Mouse (Mus musculus) T-helper 17 cell (primary cell): ENCODE measurements around the gene Gm37240.

ENCODE experiments used
- in situ Hi-C, 2 experiments: fragments of 300-600 bp; cut with MboI, MseI; formaldehyde crosslinking; loops; 1 replicate in 1 of 2; 2 replicates in 1 of 2; pipeline ENCODE4 v1.15.1; 2025; ENCODE audit warnings: high pct_unique_total_duplicates in 2 of 2

The Gm37240 gene

DNA sequence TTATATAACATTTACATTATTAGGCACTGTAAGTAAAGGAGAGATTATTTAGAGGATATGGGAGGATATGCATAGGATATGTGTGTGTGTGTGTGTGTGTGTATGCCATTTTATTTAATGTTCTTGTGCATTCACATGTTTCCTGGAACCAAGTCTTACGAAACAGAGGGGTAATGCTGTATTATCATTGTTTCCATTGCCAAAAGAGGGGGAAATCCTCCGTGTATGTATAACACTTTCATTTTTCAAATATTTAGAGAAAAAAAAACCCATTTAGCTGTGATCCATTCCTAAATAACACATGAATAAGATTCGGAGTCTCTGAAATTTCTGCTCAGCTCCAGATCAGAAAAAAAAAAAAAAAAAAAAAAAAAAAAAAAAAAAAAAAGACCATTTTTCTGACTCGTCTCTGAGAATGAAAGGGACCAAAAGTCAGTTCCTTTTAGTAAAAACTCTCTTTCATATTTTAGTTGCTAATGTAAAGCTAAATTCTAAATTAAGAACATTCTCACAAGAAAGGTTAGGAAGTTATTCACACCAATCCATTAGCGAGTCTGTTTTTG, 378.5 kb downstream of the Gm37240 start:
- in situ Hi-C loops = loop anchor here in 1 of 2 experiments (10.0 kb wide), 1 partner anchor 1904 kb away; no protein-coding TSS in a partner anchor

DNA sequence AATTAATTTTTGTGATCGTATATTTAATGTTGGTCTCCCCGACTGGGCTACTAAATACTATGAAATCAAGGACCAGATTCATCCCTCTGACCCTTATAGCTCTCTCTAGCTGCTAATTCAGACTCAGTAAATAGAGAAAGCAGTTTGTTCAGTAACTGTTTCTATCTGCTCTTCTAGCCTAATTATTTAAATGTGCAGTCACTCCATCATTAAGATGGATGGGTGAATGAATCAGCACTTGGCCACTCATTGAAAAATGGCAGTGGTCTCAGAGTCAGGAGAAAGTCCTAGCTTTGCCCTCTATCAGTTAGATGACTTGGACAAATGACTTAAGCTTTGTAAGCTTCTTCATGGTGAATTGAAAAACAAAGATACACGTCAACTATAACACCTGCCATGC, 387.2 kb downstream of the Gm37240 start:
- in situ Hi-C loops = loop anchor here in 1 of 2 experiments (10.0 kb wide), 1 partner anchor 1895 kb away; no protein-coding TSS in a partner anchor

DNA sequence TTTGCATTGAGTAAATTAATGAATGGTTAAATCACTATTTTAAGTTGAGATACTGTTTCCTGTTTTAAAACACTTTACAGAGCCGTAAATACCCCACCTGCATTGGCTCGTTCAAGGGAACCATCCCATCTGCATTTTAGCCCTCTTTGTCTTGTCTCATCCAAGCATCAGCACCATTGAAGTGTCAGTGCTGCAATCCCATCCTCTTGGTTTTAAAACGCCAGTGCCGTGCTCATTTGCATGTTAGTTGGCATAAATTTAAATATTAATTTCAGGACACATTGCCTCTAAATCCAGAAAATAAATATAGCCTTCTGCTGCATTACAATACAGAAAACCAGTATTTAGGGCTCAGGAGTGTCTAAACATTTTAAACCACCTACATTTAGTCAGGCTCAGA, 391.2 kb downstream of the Gm37240 start:
- in situ Hi-C loops = no loop called here

DNA sequence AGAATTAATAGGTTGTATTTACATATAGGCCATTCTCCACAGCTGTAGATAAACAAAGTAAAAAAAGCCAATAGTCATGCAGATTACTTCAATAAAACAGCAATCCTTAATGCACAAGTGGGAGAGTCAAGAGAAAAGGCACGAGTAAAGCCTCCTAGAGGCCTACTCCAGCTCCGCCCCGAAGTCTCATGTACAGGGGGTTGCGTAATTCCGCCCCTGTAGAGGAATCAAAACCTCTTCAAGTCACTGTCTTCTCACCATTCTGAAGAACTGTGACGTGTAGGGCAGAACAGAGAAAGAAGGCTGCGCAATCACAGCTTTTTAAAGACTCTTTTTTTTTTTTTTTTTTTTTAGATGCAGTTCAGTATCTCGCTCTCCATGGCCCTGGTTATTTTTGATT, 393.5 kb downstream of the Gm37240 start:
- in situ Hi-C loops = no loop called here

DNA sequence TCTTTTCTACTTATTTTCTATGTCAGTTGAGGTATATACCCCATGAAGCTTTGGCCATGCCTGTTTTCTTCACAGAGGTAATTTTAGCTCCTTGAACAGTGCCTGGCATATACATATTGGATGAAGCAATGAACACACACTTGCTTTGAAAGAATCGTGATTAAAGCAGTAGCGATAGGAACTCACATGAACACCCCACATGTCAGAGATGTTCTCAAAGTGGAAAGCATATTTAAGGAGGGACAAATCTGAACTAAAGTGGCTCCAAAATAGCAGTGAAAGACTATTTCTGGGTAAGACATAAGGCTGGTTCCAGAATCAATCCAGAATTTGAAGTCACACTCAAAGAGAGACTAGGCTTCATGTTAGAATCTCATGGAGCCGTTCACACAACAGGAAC, 397.1 kb downstream of the Gm37240 start:
- in situ Hi-C loops = no loop called here

DNA sequence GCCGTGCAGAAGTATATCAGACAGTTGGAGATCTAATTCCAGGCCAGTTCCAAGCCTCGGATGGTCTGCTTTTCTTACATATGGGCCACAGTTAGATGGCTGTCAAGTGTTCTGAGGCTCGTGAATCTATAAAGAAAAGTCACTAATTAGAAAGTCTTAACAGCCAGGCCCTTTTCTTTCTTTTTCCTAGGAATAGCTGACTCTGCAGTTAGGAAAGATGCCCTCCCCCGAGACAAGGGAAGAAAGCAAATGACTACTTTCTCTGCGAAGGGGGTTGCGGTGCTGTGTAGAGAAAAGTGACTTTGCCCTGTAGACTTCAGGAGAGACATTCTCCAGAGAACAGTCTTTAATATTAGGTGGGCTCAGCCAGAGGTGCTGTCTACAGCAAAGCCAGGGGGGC, 399.9 kb downstream of the Gm37240 start:
- in situ Hi-C loops = no loop called here

DNA sequence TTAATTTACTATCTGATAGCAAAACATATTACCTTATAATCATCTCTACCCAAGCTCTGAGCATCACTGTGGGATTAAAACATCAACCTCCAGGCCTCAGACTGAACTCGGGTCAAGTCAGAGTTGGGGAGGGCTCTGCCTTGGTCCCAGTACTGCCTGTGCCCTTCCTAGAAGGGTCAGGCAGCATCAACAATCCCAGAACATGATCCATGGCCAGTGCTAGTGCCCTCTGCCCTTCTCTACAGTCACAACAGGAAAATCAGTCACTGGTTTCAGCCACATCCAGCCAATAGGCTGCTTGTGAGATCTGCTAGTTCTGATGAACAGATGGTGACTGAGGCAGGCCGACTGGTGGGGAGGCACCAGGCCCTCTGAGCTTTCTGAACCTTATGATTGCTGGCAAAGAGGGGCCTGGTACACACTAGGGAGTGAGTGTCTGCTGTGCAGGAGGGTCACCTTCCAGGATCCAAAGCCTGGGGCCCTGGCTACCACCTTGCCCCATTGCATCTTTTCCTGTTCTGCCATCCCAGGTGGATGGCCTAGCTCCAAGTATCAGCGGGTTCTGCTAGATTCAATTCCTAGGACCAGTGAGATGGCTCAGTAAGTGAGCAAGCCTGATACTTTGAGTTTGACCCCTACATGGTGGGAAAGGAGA, 401.7 kb downstream of the Gm37240 start:
- in situ Hi-C loops = no loop called here

DNA sequence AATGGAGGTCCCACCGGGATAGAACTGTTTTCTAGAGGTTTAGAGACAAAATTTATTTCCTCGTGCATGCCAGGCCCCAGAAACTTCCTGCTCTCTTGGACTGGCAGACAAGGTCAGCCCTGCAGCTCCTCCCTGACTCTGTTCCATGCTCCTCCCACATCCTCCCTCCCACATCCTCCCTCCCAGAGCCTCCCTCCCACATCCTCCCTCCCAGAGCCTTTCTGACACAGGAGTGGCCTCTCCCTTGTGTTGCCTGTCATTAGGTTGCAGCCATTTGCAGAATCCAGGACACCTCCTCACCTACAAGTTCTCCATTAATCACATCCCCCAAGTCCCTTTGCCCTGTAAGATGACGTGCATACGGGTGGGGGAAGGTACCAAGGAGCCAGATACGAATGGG, 404.7 kb downstream of the Gm37240 start:
- in situ Hi-C loops = no loop called here

DNA sequence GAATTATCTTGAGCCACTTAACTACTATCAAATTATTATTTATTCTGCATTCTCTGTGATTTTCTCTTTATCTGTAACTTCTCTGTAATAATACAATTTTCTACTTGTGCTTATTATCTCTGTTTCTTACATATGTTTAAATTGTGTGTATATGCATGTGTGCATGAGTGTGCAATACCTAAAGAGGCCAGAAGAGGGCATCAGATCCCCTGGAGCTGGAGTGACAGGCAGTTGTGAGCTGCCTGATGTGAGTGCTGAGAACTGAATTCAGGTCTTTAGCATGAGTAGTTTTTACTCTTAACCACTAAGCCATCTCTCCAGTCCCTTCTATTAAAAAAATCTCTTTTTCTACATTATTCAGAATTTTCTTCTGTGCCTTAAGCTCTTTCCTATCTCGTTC, 406.7 kb downstream of the Gm37240 start:
- in situ Hi-C loops = no loop called here

DNA sequence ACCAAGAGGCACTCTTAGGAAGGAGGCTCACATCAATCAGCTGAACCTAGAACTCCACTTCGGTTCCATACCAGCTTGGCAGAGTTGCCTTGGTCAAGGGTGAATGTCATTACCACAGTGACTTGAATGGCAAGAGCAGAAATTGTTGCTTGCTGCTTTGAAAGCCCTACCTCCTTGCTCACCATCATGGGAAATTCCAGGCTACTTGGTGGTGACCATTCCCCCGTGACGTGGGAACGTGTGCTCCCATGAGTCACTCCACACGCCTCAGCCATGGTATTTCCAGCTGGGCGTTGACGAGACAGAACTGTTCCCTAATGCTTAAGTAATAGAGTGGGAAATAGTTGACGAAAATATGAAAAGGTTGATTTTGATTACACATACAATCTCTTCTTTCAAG, 408.6 kb downstream of the Gm37240 start:
- in situ Hi-C loops = no loop called here

DNA sequence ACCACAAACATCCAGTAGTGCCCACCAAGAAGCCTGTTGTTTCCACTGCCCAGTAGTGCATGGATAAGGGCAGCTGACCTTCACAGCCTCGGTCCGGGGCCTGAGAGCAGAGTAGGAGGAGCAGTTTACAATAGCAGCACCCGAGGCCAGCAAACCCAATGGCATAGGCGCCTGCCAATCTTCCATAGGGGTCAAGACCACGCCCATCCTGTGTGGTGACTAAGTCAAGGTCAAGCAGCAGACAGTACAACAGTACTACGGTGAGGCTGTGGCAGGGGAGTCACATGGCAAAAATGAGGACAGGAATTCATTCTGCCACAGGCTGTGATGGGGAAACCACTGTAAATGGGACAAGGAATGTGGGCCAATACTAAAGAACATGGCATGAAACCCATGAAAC, 417.6 kb downstream of the Gm37240 start:
- in situ Hi-C loops = no loop called here

DNA sequence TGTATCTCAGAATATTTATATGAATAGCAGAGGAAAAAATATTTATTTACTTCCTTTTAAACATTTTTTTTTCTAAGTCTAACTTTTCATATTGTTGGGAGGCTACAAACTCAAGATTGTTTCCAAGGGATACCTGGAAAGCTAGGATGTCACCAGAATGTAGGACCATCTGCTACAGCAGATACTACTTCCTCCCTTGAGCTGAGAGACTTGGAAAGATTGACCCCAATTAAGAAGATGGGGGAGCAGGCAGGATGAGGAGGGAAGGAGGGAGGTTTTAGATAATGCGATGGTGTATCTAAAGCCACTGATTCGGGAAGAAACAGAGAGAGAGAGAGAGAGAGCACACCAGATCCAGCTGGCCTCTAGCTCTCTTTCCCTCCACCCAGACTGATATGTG, 418.3 kb downstream of the Gm37240 start:
- in situ Hi-C loops = no loop called here

DNA sequence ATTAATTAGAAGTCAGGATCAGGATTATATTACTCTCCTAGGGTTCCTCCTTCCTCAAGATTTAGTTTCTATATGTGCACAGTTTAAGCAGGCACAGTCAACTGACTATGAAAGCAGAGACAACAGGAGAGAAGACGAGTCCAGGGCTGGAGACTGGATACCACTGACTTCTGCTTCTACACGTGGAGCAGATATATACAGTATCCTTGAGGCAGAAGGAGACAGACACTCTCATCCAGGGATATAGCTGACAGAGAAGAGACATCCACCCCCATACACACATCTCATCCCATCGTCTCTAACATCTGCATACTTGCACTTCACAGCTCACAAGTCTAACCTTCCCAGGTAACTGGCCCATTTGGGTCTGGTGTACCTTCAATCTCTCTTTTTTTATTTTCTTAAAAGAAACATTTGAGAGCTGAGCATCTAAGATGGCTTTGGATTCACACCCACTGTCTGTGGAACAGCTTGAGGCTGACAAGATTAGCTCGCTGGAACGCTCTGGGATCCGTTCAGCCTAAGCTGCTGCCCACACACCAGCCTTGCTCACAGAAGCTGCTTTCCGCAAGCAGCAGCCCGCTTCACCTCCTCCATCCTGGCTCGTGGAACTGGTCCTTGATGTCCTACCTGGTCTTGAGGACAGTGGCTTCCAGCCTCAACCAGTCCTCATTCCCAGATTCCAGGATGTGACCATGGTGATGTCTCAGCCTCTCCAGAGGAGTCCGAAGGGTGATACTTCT, 421.9 kb downstream of the Gm37240 start:
- in situ Hi-C loops = no loop called here

DNA sequence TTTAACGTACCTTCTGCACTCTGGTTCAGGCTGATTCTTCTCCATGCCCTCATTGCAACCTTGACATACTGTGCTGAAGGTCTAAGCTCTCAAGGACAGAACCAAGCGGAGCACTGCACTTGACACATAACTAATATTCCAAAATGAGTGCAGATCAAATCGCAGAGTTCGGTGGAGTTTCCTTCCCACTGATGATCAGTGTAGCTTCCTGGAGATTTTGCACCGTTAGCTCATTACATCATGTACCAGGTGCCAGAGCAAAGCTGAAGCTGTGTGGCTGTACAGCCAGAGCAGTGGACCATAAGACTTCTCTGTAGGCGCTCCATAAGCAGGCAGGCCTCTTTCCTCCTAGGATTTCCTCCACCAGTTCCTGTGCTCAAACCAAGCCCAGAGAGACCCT, 427.3 kb downstream of the Gm37240 start:
- in situ Hi-C loops = no loop called here

DNA sequence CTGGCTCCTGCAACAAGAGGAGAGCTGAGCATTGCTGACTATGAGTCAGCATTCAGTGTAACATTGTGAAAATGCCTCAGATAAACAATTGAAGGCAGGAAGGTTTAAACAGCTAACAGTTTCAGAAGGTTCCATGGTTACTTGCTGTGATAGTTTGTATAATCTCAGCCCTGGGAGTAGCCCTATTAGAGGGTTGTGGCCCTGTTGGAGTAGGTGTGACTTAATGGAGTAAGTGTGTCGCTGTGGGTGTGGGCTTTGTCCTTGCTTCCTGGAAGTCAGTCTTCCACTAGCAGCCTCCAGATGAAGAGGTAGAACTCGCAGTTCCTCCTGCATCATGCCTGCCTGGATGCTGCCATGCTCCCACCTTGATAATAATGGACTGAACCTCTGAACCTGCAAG, 430.3 kb downstream of the Gm37240 start:
- in situ Hi-C loops = no loop called here

DNA sequence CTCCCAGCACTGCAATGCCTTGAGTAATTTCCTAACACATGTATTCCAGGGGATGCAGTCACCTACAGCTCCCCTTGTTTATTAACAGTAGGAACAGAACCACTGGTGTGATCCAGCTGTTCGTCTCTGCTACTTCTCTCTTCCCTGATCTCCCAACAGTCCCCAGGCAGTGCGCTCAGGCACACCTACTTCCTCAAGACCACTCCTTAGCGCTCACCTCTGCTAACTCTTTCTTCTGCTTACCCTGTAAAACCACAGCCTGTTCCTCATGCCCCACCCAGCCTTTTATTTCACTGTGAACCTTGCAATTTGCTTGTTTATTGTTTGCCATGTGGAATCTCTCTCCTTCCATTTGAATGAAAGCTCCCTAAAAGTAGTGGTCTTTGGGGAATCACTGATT, 431.9 kb downstream of the Gm37240 start:
- in situ Hi-C loops = no loop called here

DNA sequence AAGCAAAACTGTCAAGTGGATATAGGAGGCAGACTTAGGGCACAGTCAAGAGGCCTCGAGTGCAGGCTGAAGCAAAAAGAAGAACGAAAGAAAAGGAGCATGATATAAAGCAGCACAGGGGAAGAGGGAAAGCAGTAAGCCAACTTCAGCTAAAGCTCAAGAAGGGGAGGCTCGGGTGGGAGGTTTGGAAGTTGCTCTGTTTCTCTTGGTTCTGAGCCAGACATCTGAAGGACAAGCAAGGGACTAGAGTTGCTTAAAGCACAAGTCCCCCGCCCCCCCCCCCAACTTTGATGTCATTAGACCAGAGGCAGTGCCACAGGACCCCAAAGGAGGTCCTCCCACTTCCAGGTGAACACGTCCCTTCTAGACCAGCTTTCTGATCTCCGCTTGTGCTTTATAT, 433.3 kb downstream of the Gm37240 start:
- in situ Hi-C loops = no loop called here

DNA sequence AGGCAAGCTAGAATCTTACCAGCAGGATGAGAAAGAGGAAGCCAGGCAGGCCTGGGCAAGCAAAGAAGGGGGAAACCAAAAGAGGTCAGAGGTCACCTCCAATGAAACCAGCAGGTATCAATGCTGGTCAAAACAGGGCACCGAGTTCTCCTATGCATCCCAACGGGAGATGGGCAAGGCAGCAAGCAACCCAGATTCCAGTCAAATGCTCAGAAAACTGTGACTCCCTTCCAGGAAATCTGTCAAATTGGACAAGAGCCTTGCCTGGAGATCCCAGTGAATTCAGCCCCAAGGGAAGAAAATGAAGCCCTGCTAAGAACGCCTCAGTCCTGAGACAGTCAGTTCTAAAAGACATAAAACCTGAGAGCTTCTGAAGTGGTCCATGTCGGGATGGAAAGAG, 437.9 kb downstream of the Gm37240 start:
- in situ Hi-C loops = loop anchor here in 1 of 2 experiments (10.0 kb wide), 1 partner anchor 355 kb away; no protein-coding TSS in a partner anchor

DNA sequence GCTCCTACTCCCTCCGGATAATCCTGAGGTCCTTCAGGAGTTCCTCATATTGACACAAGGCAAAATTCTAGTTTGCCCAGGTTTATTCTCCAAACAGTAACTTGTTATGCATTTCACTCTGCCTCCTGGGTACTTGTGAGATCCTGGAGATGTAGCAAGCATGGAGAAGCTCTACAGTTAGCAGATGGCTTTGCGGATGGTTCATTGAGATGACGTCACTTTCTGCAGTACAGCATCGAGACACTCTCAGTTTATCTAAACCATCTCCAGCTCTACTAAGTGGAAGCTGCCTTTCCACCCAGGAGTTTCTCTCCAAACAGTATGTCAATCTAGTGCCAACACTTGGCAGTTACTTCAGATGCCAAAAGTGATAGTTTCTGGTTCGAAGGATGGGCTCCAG, 444.5 kb downstream of the Gm37240 start:
- in situ Hi-C loops = loop anchor here in 1 of 2 experiments (10.0 kb wide), 1 partner anchor 348 kb away; no protein-coding TSS in a partner anchor

DNA sequence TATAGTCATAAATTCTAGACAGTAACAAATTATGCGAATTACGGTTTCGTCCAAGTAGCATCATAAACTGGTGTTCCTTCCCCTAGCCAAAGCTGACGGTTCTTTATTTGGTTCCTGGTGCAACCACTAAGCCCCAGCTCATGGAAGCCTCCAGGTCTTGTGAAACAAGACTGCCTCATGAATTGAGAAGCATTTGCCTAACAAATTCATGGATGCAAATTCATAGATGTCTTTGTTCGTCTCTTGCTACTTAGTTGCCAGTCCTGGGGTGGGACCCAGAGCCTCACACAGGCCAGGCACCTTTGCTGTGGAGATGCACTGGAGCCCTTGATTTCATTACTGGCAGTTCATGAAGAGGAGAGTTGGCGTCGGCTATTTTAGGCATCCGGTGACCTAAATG, 445.1 kb downstream of the Gm37240 start:
- in situ Hi-C loops = loop anchor here in 1 of 2 experiments (10.0 kb wide), 1 partner anchor 347 kb away; no protein-coding TSS in a partner anchor

DNA sequence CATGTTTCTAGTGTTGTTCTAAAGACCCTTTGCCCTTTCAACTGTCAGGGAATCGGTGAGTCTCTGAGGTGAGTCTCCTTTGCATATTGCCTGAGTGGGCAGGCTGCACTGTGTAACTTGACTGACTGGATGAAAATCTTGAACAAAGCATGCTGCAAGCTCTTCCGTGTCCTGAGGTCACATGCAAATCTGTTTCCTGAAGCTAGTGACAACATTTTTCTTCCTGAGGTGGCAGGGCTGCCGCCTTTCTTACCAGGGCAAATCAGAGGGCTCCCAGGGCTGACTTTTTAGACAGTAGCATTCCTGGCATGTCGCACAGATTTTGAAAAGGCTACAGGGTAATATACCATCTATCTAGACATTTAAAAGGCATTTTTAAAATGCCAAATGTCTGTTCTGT, 451.9 kb downstream of the Gm37240 start:
- in situ Hi-C loops = no loop called here

DNA sequence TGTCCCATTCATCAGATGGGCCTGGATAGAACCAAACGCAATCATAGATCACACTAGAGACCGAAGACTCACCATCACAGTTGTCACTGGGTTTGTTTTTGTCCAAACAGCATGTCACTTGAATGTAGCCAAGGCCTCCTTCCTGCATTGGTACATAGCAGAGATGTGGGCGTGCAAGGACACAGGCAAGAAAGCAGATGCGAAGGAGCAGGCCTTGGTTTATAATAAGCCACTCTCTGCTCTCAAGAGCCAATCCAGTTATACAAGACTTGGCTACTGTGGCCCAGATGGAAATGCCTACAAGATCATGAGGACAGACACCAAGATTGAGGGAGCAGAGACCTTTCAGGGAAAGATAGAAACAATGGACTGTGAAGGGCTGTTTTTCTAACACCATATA, 456.1 kb downstream of the Gm37240 start:
- in situ Hi-C loops = no loop called here
